Mouse (Mus musculus) layer of hippocampus, adult 8-10 months (tissue): ENCODE measurements around the gene Prox1. TPM values are rescaled to one million over a fixed set of nuclear protein-coding genes. Genes with fewer than 3 reads are reported as not detected.

ENCODE experiments used
- DNase-seq, 2 experiments: peaks; one replicate each; pipeline ENCODE4 v3.0.0; 2022; ENCODE audit warnings: low spot score in 2 of 2
- total RNA-seq, 4 experiments: library from RNA; stranded (reverse); gene quantifications; 2 replicates each; pipeline ENCODE4 v1.2.4; 2022

Prox1 gene
- 10 to 100 TPM; 62.2 to 75.9 (median 71.3) TPM for total RNA-seq

DNA sequence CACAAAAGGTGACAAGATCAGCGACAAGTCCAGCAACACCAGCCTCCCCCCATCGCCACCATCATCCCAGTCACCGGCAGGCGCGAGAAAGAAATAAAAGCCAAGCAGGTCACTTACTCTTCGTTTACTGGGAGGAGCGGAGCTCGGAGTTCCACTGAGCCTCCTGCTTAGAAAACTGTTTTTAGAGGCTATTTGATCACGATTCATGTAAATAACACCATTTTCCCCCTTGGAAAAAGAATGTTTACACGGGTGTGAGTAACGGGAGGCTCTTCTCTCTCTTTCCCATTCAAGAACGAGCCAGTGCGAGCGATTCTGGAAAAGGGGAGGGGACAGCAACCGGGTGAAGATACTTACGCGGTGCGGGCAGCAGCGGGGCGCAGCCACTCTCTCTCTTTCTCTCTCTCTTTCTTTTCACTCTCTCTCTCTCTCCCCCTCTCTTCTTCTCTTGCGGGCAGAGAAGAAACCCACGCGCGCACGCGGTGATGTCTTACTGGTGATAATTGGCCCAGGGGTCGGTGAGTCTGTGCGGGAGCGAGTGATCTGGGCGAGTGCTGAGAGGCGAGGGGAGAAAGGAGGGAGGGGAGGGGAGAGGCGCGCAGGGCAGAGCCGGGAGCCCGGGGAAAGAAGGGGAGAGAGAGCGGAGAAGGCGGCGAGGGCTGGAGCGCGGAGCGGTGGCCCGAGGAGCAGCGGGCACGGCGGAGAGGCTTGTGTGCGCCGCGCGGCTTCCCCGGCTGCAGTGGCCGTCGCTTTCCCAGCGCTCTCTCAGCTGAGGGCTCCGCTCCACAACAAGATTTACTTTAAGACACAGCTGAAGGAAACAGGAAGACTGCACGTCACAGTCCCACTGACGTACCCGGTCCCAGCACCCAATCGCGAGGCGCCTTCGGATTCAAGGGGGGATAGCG, at the start of gene Prox1:
Gene Prox1 (minus strand): TSS at position 804 of the 908 bp plus-strand sequence.
- peak; percentile 53 to 54 for DNase-seq

DNA sequence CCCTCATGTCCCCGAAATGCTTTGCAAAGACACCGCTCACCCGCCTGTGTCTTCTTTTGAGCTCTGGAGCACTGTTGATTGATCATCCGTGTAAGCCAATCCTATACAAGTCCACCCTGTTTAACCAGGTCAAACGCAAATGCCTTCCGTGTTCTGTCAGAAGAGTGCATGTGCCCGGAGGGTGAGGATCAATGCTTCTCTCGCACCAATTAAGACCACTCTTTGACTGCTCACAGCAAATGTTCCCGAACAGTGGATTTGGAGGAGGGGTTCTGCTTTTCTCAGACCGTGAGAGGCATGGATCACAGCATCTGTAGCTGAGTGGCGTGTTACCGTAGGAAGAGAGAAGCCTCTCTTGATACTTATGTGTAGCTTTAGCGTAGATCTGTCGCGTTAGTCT, 46.1 kb upstream of the Prox1 start:
- no peak for DNase-seq

DNA sequence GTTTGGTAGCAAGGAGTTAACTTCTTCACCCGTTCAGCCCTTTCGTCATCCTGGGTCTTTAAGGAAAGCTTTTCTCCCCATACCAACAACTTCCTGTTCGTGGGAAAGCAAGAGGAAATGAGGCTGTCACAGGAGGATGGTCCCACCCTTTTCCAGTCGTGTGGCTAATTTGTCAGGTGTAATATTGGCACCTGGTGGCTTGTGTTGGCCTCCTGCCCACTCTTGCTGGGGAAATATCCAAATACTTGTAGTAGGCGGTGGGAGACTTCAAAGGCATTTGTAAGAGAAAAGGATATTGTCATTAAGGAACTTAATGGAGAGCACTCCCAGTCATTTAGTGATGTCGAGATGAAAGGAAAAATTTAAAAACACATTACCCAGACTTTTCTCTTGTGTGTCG, 44.1 kb upstream of the Prox1 start:
- DNase-seq: no peak

DNA sequence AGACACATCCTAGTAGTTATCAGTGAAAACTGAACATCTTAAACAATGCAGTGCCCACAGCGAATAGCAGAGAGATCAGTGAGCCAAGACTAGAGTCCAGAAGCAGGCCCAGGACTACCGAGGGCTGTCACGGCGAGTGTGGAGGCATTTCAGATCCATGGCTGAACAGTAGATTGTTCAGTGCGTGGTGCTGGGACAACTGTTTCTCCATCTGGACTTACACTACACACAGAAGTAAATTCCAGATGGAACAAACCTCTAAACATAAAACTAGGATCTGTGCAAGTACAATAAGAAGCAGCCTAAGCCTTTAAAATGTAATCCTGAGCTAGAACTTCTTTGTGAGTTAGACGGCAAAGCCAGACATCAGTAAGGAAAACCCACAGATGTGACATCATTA, 42.7 kb upstream of the Prox1 start:
- peak; percentile 64 to 70 for DNase-seq

DNA sequence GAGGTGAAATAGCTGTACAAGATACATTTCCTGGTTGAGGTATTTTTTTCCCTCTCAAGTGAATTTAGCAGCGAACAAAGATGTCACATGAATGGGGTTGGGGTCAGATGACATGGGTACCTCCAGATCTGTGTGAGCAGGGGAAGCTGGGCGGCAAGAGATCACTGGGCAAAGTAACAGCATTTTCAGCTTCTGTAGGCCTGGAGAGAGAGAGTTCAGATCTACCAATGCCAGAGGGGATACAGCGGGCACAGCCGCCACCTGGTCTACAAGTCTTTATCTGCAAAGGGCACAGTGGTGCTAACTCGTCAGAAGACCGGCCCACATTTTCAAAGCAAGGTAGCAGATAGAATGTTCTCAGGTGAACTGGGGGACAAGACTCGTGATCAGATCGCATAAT, 36.7 kb upstream of the Prox1 start:
- DNase-seq: no peak

DNA sequence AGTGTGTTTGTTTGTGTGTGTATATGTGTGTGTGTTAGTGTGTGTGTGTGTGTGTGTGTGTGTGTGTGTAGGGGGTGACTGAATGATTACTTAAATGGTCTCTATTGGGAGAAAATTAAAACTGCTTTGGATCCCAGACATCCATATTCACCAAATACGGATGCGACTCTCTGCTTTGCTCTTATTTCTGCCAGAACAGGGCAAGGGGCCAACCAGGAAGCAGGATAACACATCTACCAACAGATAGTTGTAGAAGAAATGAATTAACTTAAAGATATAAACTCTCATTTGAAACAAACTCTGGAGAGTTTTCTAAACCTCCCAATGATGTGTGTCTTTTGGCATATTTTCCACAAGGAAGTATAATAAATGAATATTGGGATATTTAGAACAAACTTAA, 35.2 kb upstream of the Prox1 start:
- no peak for DNase-seq

DNA sequence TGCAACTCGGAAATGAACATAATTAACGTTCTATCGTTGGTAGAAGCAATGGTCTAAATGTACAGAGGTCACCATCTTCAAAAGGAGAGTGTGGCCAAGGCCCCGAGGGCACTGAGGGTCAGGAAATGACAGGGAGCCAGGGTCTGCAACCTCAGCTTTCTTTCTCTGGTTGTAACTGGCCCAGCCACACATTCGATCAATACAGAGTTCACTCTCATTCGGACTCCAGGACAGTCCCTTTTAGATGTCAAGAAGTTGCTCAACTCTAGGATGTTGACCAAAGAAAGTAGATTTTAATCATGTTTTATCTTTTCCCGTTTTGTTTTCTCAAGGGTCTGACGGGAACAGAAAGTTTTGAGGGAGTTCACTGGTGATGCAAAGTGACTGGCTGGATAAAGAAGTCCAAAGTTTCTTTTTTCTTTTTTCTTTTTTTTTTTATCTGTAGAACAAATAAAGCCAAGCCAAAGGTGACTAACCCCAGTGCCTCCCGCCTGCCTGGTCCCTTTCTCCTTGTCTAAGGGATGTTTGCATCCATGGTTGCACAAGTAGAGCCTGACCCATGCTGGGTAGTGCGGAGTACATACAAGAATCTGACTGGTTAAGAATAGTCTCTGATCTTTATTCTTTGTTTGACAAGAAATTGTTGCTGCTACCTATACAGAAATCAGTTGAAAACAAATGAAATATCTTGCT, 34.0 kb upstream of the Prox1 start:
- DNase-seq: no peak

DNA sequence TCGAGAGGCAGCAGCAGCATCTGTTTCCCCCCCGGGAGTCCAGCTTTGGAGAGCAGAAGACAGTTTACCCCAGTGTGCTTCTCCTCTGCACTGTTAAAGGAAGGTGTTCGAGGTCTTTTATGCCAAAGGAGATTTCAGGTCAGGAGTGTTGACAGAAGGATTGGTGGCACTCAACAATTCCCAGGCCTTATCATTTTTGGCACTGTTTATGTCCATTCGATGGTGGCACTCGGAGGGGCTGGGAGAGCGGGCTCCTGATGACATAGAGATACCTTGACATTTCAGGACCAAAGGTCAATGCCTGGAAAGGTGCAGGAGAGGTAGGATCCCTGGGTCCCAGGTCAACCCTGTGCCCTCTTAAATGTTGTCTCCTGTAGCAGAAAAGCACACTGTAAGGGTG, 31.2 kb upstream of the Prox1 start:
- no peak for DNase-seq

DNA sequence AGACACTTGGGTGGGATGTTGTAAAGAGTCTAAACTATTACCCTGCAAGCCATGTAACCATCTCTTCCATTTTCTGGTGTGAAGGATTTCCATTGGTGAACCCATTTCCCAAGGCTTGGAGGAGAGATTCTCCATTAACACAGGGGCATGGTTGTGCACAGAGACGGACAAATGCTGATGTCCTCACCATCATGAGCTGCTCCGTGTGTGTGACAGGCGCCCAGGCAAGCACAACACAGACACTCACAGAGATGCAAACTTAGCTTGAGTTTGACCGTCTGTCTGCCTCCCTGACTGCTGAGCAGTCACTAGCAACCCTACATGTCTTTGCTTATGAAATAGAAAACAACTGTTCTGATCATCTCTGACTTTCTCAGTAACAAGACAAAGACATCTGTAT, 30.5 kb upstream of the Prox1 start:
- no peak for DNase-seq

DNA sequence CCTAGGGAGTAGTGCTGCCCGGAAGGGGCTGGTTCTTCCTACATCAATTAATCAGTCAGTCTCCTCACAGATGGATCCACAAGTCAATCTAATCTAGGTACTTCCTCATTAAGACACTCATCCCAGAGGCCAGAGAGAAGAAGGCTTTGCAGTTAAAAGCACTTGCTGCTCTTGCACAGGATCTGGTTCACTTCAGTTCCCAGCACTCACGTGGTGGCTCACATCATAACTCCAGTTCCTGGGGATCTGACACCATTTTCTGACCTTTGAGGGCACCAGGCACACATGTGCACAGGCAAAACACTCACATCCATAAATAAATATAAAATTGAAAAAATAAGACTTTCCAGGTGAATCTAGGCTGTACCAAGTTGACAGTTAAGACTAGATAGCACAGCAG, 27.7 kb upstream of the Prox1 start:
- no peak for DNase-seq

DNA sequence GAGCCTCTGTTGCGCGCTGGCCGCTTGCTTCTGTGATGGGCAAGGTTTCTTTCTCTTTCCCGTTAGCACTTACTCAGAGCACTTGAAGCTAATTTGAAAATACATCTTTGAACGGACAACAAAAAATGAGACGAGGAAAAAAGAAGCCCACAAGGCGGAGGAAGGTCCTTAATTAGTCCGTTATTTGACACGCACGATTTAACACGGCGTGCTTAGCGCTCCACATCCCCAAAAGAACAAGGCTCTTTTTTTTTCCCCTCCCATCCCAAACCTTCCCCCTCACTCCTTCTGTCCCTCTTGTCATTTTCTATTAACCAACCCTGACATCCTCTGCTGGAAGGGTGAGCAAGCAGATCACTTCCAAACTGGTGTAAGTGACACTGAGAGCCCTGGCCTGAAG, 21.5 kb upstream of the Prox1 start:
- no peak for DNase-seq

DNA sequence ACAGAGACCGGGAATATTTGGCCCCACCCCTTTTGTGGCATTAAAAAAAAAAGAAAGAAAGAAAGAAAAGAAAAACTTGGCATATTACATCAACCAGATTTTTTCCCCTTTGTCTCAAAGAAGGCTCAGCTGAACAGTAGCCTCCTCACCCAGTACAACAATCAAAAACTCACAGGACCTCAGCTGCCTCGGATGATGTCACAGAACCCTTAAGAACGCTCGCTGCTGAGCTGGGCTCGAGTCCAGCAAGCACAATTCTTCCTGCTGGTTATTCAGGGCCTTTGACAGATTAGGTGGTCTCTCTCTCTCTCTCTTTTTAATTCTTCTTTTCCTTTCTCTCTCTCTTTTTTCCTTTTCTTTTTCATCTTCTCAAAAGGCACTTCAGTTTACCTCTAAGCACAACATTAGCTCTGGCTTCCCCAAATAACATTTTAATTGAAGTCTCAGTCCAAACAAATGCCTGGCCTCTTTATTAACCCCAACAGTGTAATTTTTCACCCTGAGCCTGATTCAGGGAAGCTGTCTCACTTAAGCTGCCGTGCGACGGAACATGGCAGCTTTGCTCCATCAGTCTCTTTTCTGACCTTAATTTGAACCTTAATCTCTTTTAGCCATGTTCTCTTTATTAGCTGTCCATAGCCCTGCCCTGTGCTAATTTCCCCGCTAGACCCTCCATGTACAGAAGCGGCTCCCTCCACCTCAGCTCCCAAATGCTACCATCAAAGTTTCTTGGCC, 19.9 kb upstream of the Prox1 start:
- no peak for DNase-seq

DNA sequence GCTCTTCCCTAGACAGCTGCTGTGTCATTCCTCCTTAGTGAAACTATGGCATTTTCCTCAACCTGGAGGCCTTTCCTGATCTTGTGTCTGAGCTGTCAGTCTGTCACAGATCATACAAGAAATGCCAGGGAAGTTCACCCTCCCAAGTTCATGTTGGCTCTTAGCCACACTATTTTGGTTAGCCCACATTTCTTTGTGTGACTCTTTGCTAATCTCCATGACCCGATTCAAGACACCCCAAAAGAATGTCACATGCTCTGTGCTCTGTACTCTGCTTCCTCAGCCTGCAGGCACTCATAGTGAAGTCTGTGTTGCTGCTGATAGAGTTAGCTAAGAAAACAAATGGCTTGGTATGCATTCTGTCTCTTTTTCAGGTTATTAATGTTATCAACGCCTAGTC, 18.6 kb upstream of the Prox1 start:
- no peak for DNase-seq

DNA sequence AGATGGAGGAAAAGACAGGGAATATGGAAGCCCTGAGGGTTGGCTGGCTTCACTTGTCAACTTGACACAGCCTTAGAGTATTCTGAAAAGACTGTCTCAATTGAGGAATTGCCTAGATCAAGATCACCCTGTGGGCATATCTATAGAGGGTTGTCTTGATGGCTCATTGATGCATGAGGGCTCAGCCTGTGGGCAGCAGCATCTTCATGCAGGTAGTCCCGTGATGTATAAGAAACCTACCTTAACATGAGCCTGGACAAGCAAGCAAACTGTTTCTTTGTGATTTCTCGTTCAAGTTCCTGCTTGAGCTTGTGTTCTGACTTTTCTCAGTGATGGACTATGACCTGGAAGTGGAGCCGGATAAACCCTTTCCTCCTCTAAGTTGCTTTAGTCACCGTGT, 15.8 kb upstream of the Prox1 start:
- no peak for DNase-seq

DNA sequence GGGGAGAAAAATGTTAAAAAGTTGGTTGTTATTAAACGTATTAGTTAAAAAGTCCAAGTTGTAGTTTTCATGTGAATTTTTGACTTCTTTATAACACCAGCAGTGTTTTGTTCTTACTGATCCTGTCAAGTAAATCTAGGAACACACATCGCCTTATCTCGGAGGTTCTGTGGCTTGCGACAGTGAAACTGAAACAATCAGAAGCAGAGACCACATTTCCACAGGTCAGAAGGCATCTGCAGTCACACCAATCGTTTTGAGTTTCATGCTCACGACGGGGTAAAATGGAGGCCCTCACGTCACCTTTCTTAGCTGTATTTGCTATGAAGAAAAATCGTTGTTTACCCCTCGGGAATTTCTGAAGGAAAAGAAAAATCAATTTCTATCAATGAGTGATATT, 14.8 kb upstream of the Prox1 start:
- DNase-seq: no peak

DNA sequence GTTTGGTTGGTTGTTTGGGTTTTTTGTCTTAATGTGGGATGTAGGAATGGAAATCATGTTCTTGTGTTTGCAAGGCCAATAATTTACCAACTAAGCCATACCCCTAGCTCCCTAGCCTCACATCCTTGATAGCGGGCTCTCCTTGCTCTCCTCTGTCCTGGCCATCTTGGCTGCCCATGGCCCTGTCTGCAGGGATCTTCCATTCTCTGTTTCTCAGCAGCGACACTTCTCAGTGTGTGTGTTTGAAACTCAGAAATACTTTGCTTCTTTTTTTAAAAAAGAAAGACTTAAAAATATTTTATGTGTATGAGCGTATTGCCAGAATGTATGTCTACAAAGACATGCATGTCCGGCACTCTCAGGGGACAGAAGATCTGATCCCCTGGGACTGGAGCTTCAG, 13.1 kb upstream of the Prox1 start:
- no peak for DNase-seq

DNA sequence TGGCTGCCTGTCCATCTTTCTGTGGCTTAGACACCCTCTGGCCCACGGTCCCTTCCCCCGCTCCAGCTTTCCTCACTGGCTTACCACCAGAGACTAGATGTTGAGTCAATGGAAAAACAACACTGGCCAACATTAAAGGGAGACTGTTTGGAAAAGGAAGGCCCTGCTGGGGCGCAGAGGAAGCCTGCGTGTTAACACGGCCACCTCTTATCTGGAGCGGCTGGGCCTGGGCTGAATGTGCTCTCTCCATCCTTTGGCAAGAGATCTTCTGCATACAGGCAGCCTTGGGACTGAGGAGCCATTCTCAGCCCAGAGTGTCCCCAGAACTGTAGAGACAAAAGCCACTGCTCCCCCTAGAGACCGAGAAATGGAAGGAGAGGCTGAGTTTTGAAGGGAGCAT, 11.3 kb upstream of the Prox1 start:
- no peak for DNase-seq

DNA sequence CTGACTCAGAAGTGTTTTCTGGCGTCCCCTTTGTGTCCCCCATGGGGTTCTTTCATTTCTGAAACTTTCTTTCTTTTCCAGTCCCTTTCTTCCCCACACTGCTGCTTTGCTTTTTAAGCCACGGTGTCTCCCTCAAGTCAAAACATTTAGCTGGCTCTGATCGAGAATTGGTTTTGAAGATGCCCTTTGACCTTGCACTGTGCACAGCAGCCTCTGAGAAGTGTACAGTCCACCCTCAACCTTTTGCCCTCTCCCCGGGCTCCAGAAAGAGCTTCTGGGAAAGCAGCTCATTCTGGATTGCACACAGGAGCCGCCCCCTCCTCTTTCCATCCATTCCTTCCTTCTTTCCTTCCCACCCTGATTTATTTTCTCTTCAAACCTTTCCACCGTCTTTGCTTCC, 10.3 kb upstream of the Prox1 start:
- DNase-seq: no peak

DNA sequence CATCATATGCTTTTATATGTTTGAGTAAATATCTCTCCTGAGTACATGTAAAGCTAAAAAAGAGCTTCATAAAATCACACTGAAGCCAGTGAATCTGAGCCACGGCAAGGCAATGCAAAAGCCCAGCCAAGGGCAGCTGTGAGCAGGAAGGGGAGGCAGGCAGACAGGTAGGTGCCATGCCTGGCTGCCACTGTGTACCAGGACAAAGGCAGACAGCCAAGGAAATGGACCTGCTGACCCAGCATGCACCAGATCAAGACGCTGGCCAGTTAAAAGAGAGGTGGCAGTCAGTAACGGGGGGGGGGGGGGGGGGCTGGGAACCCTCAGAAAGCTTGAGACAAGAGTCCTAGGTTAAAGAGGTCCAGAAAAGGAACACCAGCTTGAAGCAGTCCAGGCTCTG, 6.4 kb upstream of the Prox1 start:
- no peak for DNase-seq

DNA sequence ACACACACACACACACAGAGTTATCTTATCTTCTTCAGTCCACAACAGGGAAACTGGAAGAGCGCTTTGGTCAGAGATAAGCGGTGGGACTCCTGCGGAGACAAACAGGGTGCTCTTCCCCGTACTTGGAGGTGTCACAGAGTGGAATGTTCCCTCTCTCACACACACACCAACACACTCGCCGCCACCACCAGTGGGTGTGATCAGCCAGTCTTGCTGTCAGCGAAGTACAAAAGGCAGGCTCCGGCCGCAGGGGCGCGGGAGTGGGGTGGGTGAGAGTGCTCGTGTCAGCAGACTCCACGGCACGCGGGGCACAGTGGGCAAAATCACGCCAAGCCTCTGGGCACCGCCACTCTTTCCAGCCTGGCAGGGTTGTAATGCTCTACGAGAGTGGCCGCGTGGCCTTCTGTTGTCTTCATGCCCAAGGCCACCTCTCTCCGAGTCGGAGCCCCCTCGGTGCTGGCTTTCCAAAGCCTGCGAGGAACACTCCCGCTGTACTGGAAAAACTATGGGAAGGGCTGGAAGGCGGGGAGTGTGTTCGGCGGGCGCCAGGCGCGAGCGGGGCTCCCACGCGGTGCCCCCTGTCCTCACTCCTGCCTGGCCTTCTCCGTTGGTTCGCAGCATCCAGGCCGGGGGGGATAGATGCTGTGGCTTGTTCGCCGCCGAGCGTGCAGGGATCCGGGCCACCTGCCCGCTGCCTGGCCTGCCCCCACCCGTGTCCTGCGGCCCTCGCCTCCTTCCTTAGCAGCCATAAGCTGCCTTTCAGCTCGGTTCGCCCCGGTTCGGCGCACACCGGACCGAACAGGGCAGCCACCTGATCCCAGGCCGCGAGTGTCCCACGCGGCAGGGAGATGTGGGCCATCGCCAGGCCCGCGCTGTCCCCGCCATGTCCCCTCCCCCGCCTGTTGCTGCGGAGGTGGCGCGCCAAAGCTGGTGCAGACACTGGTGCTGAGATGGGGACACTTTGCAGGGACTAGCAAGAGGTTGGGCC, 4.5 kb upstream of the Prox1 start:
- DNase-seq: no peak

DNA sequence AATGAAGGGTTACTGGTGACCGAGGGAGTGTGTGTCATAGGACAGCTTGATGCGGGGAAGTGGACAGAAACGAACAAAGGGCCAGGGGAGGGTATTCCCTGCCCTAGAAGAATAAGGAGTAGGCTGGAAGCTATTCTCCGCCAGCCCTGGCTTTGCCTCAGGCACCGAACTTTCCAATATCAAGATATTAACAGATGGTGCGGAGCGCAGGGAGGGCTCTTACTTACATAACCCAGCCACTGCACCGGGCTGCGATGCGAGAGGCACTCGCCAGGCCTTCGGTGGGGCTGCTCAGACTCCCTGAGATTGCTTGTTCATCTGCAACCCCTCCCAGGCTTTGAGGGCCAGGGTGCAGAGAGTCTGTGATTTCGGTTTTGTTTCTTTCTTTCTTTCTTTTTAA, 3.7 kb upstream of the Prox1 start:
- no peak for DNase-seq
